Mouse (Mus musculus) intestine, embryonic 15.5 days (tissue): ENCODE results near the gene Smg6. TPM values are rescaled to one million over a fixed set of nuclear protein-coding genes. Genes with fewer than 3 reads are reported as not detected.

Source experiments
- ATAC-seq: fragments of 200-750 bp; cut with Nextera tagmentation; 2 replicates; pipeline ENCODE4 v1.8.0; 2017; ENCODE audit warnings: moderate TSS enrichment, moderate library complexity
- H3K27ac ChIP-seq: fragments of 300-500 bp; sonication (generic); 2 replicates; pipeline ENCODE4 v1.5.1; 2015; ENCODE audit warnings: mild to moderate bottlenecking, inconsistent platforms
- H3K27me3 ChIP-seq: fragments of 300-500 bp; sonication (generic); replicated peaks from 2 replicates; pipeline ENCODE4 v1.6.1; 2015; ENCODE audit warnings: inconsistent platforms
- H3K36me3 ChIP-seq: fragments of 300-500 bp; sonication (generic); 2 replicates; pipeline ENCODE4 v1.6.1; 2015; ENCODE audit warnings: inconsistent platforms
- H3K4me1 ChIP-seq: fragments of 300-500 bp; sonication (generic); replicated peaks from 2 replicates; pipeline ENCODE4 v1.6.1; 2015; ENCODE audit warnings: inconsistent platforms
- H3K4me2 ChIP-seq: fragments of 300-500 bp; sonication (generic); replicated peaks from 2 replicates; pipeline ENCODE4 v1.6.1; 2015; ENCODE audit warnings: mild to moderate bottlenecking, inconsistent platforms
- H3K4me3 ChIP-seq: fragments of 300-500 bp; sonication (generic); replicated peaks from 2 replicates; pipeline ENCODE4 v1.5.1; 2015; ENCODE audit warnings: inconsistent platforms
- H3K9ac ChIP-seq: fragments of 300-500 bp; sonication (generic); 2 replicates; pipeline ENCODE4 v1.6.1; 2015; ENCODE audit warnings: inconsistent platforms
- H3K9me3 ChIP-seq: fragments of 300-500 bp; sonication (generic); 2 replicates; pipeline ENCODE4 v1.6.1; 2016; ENCODE audit warnings: inconsistent platforms
- WGBS: fragments of 180-500 bp; shearing (Covaris S2); methylation state at CpG from one replicate; pipeline ENCODE4 v1.1.7; 2015; 5-methylcytosine and 5-hydroxymethylcytosine counted together
- polyA plus RNA-seq: library from polyadenylated mRNA; unstranded; fragments of >200 nt; fragmentation: Nextera tagmentation; extraction: Ambion mirVana; gene quantifications from 2 replicates; pipeline ENCODE4 v1.2.1, GENCODE M21; 2015

Gene Smg6
- polyA plus RNA-seq, 1 experiment from 2014 or later = 12.4 TPM

GRCm38 (mm10) chr11:75194850-75195461 is 269.3 kb downstream of the Smg6 start:
- ATAC-seq = no peak
- no peak overlapping the region for H3K27ac ChIP-seq
- H3K4me2 ChIP-seq = peak overlapping the region; percentile 98
- H3K4me1 ChIP-seq = peaks cover 25% of the 10 kb centered on the region
- H3K9ac ChIP-seq = peak overlapping the region; percentile 32; the same call in 1 of the 2 replicates
- 1% methylated on average over 39 of the region's 39 CpGs for WGBS
- H3K36me3 ChIP-seq = no peaks in the 10 kb centered on the region
- peak overlapping the region; percentile 55 for H3K4me3 ChIP-seq
- peaks cover 50% of the 10 kb centered on the region for H3K27me3 ChIP-seq
- no peaks in the 10 kb centered on the region for H3K9me3 ChIP-seq

- Histone ChIP-seq H3K36me3 (no peaks in the 10 kb centered on the region), H3K9me3 (no peaks in the 10 kb centered on the region), H3K27ac (no peak overlapping the region), H3K4me3 (no peak overlapping the region), H3K9ac (no peak overlapping the region), H3K4me2 (no peak overlapping the region), H3K4me1 (peaks cover 25% of the 10 kb centered on the region), H3K27me3 (peaks cover 50% of the 10 kb centered on the region)
- WGBS = 70% methylated on average over 6 of the region's 6 CpGs
- ATAC-seq = no peak
These were observed 270.5 kb downstream of the Smg6 start for GRCm38 (mm10) chr11:75196131-75196530.

GRCm38 (mm10) chr11:75197956-75198355 is 272.3 kb downstream of the Smg6 start:
- Histone ChIP-seq H3K27me3 (peaks cover 49% of the 10 kb centered on the region), H3K9me3 (no peaks in the 10 kb centered on the region), H3K9ac (no peak overlapping the region), H3K36me3 (no peaks in the 10 kb centered on the region), H3K4me3 (no peak overlapping the region), H3K4me2 (no peak overlapping the region), H3K4me1 (peaks cover 30% of the 10 kb centered on the region), H3K27ac (no peak overlapping the region)
- 52% methylated on average over 7 of the region's 7 CpGs for WGBS
- ATAC-seq = no peak

GRCm38 (mm10) chr11:75198792-75199191 is 273.2 kb downstream of the Smg6 start:
- H3K27me3 ChIP-seq = peaks cover 40% of the 10 kb centered on the region
- no peak overlapping the region for H3K9ac ChIP-seq
- no peak for ATAC-seq
- H3K4me3 ChIP-seq = no peak overlapping the region
- no peaks in the 10 kb centered on the region for H3K36me3 ChIP-seq
- H3K4me2 ChIP-seq = no peak overlapping the region
- H3K27ac ChIP-seq = no peak overlapping the region
- peaks cover 22% of the 10 kb centered on the region for H3K4me1 ChIP-seq
- 71% methylated on average over 4 of the region's 4 CpGs for WGBS
- no peaks in the 10 kb centered on the region for H3K9me3 ChIP-seq

GRCm38 (mm10) chr11:75199951-75200350 is 274.3 kb downstream of the Smg6 start:
- Histone ChIP-seq H3K9ac (no peak overlapping the region), H3K27me3 (peaks cover 29% of the 10 kb centered on the region), H3K27ac (no peak overlapping the region), H3K9me3 (no peaks in the 10 kb centered on the region), H3K4me1 (peaks cover 11% of the 10 kb centered on the region), H3K36me3 (no peaks in the 10 kb centered on the region), H3K4me3 (no peak overlapping the region), H3K4me2 (no peak overlapping the region)
- 0 out of 2 replicates have a peak, but pooled peaks have one; percentile 6 for ATAC-seq
- 63% methylated on average over 5 of the region's 5 CpGs for WGBS

GRCm38 (mm10) chr11:75200935-75201334 is 275.3 kb downstream of the Smg6 start:
- Histone ChIP-seq H3K27me3 (peaks cover 19% of the 10 kb centered on the region), H3K27ac (no peak overlapping the region), H3K9ac (no peak overlapping the region), H3K4me2 (no peak overlapping the region), H3K4me1 (peaks cover 8% of the 10 kb centered on the region; the same call in 1 of the 2 replicates), H3K9me3 (no peaks in the 10 kb centered on the region), H3K4me3 (no peak overlapping the region), H3K36me3 (no peaks in the 10 kb centered on the region)
- 93% methylated on average over 12 of the region's 12 CpGs for WGBS
- ATAC-seq = no peak

- Histone ChIP-seq H3K4me1 (peaks cover 10% of the 10 kb centered on the region; the same call in 1 of the 2 replicates), H3K27ac (no peak overlapping the region), H3K4me2 (no peak overlapping the region), H3K4me3 (no peak overlapping the region), H3K9me3 (no peaks in the 10 kb centered on the region), H3K9ac (no peak overlapping the region), H3K27me3 (peaks cover 11% of the 10 kb centered on the region; the same call in 1 of the 2 replicates), H3K36me3 (no peaks in the 10 kb centered on the region)
- WGBS = 43% methylated on average over 8 of the region's 8 CpGs
- no peak for ATAC-seq
These were observed 276.1 kb downstream of the Smg6 start for GRCm38 (mm10) chr11:75201721-75202120.

GRCm38 (mm10) chr11:75203926-75204325 is 278.3 kb downstream of the Smg6 start:
- 0 out of 2 replicates have a peak, but pooled peaks cover under 1% of the 10 kb centered on the region for H3K27me3 ChIP-seq
- no peak overlapping the region for H3K4me2 ChIP-seq
- H3K36me3 ChIP-seq = no peaks in the 10 kb centered on the region
- no peak overlapping the region for H3K9ac ChIP-seq
- H3K4me3 ChIP-seq = no peak overlapping the region
- 86% methylated on average over 4 of the region's 4 CpGs for WGBS
- peaks cover 10% of the 10 kb centered on the region; the same call in 1 of the 2 replicates for H3K4me1 ChIP-seq
- no peaks in the 10 kb centered on the region for H3K9me3 ChIP-seq
- no peak overlapping the region for H3K27ac ChIP-seq
- no peak for ATAC-seq

- Histone ChIP-seq H3K9ac (no peak overlapping the region), H3K9me3 (no peaks in the 10 kb centered on the region), H3K4me3 (no peak overlapping the region), H3K27ac (no peak overlapping the region), H3K36me3 (no peaks in the 10 kb centered on the region), H3K27me3 (no peaks in the 10 kb centered on the region), H3K4me1 (peaks cover 10% of the 10 kb centered on the region; the same call in 1 of the 2 replicates), H3K4me2 (no peak overlapping the region)
- 54% methylated on average over 9 of the region's 9 CpGs for WGBS
- no peak for ATAC-seq
These were observed 278.8 kb downstream of the Smg6 start for GRCm38 (mm10) chr11:75204472-75204871.

- no peak overlapping the region for H3K4me2 ChIP-seq
- H3K27ac ChIP-seq = peak overlapping the region; percentile 32; the same call in 1 of the 2 replicates
- peaks cover 17% of the 10 kb centered on the region; the same call in 1 of the 2 replicates for H3K4me1 ChIP-seq
- H3K9ac ChIP-seq = no peak overlapping the region
- no peak overlapping the region for H3K4me3 ChIP-seq
- no peaks in the 10 kb centered on the region for H3K27me3 ChIP-seq
- H3K9me3 ChIP-seq = no peaks in the 10 kb centered on the region
- no peaks in the 10 kb centered on the region for H3K36me3 ChIP-seq
- ATAC-seq = peak; percentile 67
- whole genome bisulfite sequencing = 58% methylated on average over 4 of the region's 4 CpGs
These were observed 280.7 kb downstream of the Smg6 start for GRCm38 (mm10) chr11:75206347-75206746.

GRCm38 (mm10) chr11:75209363-75209762 is 283.7 kb downstream of the Smg6 start:
- Histone ChIP-seq H3K27ac (no peak overlapping the region), H3K4me1 (peaks cover 31% of the 10 kb centered on the region), H3K9ac (no peak overlapping the region), H3K9me3 (no peaks in the 10 kb centered on the region), H3K36me3 (no peaks in the 10 kb centered on the region), H3K27me3 (no peaks in the 10 kb centered on the region), H3K4me2 (no peak overlapping the region), H3K4me3 (no peak overlapping the region)
- no peak for ATAC-seq
- WGBS = 80% methylated on average over 4 of the region's 4 CpGs

- peaks cover 31% of the 10 kb centered on the region for H3K4me1 ChIP-seq
- ATAC-seq = no peak
- H3K4me2 ChIP-seq = no peak overlapping the region
These were observed 284.5 kb downstream of the Smg6 start for GRCm38 (mm10) chr11:75210093-75210492.

GRCm38 (mm10) chr11:75210755-75211154 is 285.1 kb downstream of the Smg6 start:
- ATAC-seq = no peak
- H3K27me3 ChIP-seq = no peaks in the 10 kb centered on the region
- no peak overlapping the region for H3K9ac ChIP-seq
- no peaks in the 10 kb centered on the region for H3K36me3 ChIP-seq
- no peak overlapping the region for H3K4me3 ChIP-seq
- H3K27ac ChIP-seq = no peak overlapping the region
- 58% methylated on average over 6 of the region's 6 CpGs for WGBS
- H3K4me2 ChIP-seq = no peak overlapping the region
- no peaks in the 10 kb centered on the region for H3K9me3 ChIP-seq
- H3K4me1 ChIP-seq = peaks cover 33% of the 10 kb centered on the region

More at GRCm38 (mm10) chr11:75210093-75210492, 284.5 kb downstream of the Smg6 start:
- no peaks in the 10 kb centered on the region for H3K9me3 ChIP-seq
- no peak overlapping the region for H3K27ac ChIP-seq
- H3K9ac ChIP-seq = no peak overlapping the region
- H3K27me3 ChIP-seq = no peaks in the 10 kb centered on the region
- 67% methylated on average over 4 of the region's 4 CpGs for WGBS
- H3K4me3 ChIP-seq = no peak overlapping the region
- no peaks in the 10 kb centered on the region for H3K36me3 ChIP-seq
